Mouse (Mus musculus) limb, embryonic 11.5 days (tissue): Measurements from ENCODE around the gene Epha4. TPM values are rescaled to one million over a fixed set of nuclear protein-coding genes. Genes with fewer than 3 reads are reported as not detected.

Experiments used
- ATAC-seq: fragments of 200-750 bp; cut with Nextera tagmentation; 2 replicates; pipeline ENCODE4 v1.8.0; 2017; ENCODE audit warnings: low read depth; ENCODE audit not compliant: insufficient number of reproducible peaks, low FRiP score, low TSS enrichment
- DNase-seq: peaks from one replicate; pipeline ENCODE4 v3.0.0-alpha.2; 2015; ENCODE audit warnings: low spot score
- H3K27ac ChIP-seq: fragments of 300-500 bp; sonication (generic); replicated peaks from 2 replicates; pipeline ENCODE4 v1.5.1; 2014; ENCODE audit warnings: low read depth, mild to moderate bottlenecking, low read length
- H3K27me3 ChIP-seq: fragments of 300-500 bp; sonication (generic); 2 replicates; pipeline ENCODE4 v1.6.1; 2014; ENCODE audit warnings: mild to moderate bottlenecking, low read length, mixed read lengths; ENCODE audit not compliant: control insufficient read depth, insufficient read depth
- H3K36me3 ChIP-seq: fragments of 300-500 bp; sonication (generic); 2 replicates; pipeline ENCODE4 v1.6.1; 2014; ENCODE audit warnings: mild to moderate bottlenecking, low read length, moderate library complexity, mixed read lengths; ENCODE audit not compliant: control insufficient read depth, insufficient read depth
- H3K4me1 ChIP-seq: fragments of 300-500 bp; sonication (generic); 2 replicates; pipeline ENCODE4 v1.6.1; 2014; ENCODE audit warnings: low read length, mixed read lengths; ENCODE audit not compliant: control insufficient read depth, insufficient read depth
- H3K4me2 ChIP-seq: fragments of 300-500 bp; sonication (generic); 2 replicates; pipeline ENCODE4 v1.6.1; 2014; ENCODE audit warnings: low read depth, mild to moderate bottlenecking, moderate library complexity; ENCODE audit not compliant: severe bottlenecking
- H3K4me3 ChIP-seq: fragments of 300-500 bp; sonication (generic); 2 replicates; pipeline ENCODE4 v1.5.1; 2014; ENCODE audit warnings: low read depth, low read length
- H3K9ac ChIP-seq: fragments of 300-500 bp; sonication (generic); 2 replicates; pipeline ENCODE4 v1.6.1; 2014; ENCODE audit warnings: mild to moderate bottlenecking, low read length
- H3K9me3 ChIP-seq: fragments of 300-500 bp; sonication (generic); 2 replicates; pipeline ENCODE4 v1.6.1; 2016; ENCODE audit warnings: low read length; ENCODE audit not compliant: control insufficient read depth
- WGBS: fragments of 180-500 bp; shearing (Covaris S2); extraction: QIAGEN DNeasy Blood & Tissue Kit; methylation state at CpG from one replicate; pipeline ENCODE4 v1.1.7; 2014; 5-methylcytosine and 5-hydroxymethylcytosine counted together
- polyA plus RNA-seq: library from polyadenylated mRNA; unstranded; fragments of >200 nt; fragmentation: Nextera tagmentation; extraction: Ambion mirVana; gene quantifications from 2 replicates; pipeline ENCODE4 v1.2.1, GENCODE M21; 2014

The Epha4 gene
- polyA plus RNA-seq, 1 experiment from 2014 or later: 41.9 TPM

- H3K9me3 ChIP-seq: no peaks in the 10 kb centered on the region
- no peaks in the 10 kb centered on the region for H3K36me3 ChIP-seq
- no peak overlapping the region for H3K4me3 ChIP-seq
- no peak overlapping the region for H3K9ac ChIP-seq
- no peak for ATAC-seq
- no peak overlapping the region for H3K27ac ChIP-seq
- no peak for DNase-seq
- H3K4me1 ChIP-seq: 0 out of 2 replicates have a peak, but pooled peaks cover 3% of the 10 kb centered on the region
- no peaks in the 10 kb centered on the region for H3K27me3 ChIP-seq
- WGBS: 52% methylated on average over 4 of the region's 4 CpGs
- no peak overlapping the region for H3K4me2 ChIP-seq
Measured at GRCm38 (mm10) chr1:77438639-77439038, 76.2 kb downstream of the Epha4 start.

GRCm38 (mm10) chr1:77437881-77438610, 76.8 kb downstream of the Epha4 start:
- Histone ChIP-seq H3K9me3 (no peaks in the 10 kb centered on the region), H3K4me3 (no peak overlapping the region), H3K36me3 (no peaks in the 10 kb centered on the region), H3K9ac (no peak overlapping the region), H3K4me1 (0 out of 2 replicates have a peak, but pooled peaks cover 3% of the 10 kb centered on the region), H3K27ac (no peak overlapping the region), H3K27me3 (no peaks in the 10 kb centered on the region), H3K4me2 (no peak overlapping the region)
- no peak for DNase-seq
- WGBS: 92% methylated on average over 10 of the region's 10 CpGs
- no peak for ATAC-seq

- H3K27ac ChIP-seq: no peak overlapping the region
- H3K27me3 ChIP-seq: no peaks in the 10 kb centered on the region
- no peak overlapping the region for H3K4me2 ChIP-seq
- no peak overlapping the region for H3K4me3 ChIP-seq
- 16% methylated on average over 4 of the region's 4 CpGs for WGBS
- H3K4me1 ChIP-seq: no peaks in the 10 kb centered on the region
- no peak overlapping the region for H3K9ac ChIP-seq
- no peak for DNase-seq
- H3K36me3 ChIP-seq: no peaks in the 10 kb centered on the region
- H3K9me3 ChIP-seq: no peaks in the 10 kb centered on the region
- no peak for ATAC-seq
Measured at GRCm38 (mm10) chr1:77435045-77435444, 79.8 kb downstream of the Epha4 start.

- Histone ChIP-seq H3K36me3 (no peaks in the 10 kb centered on the region), H3K9ac (no peak overlapping the region), H3K4me3 (no peak overlapping the region), H3K4me1 (no peaks in the 10 kb centered on the region), H3K9me3 (no peaks in the 10 kb centered on the region), H3K4me2 (no peak overlapping the region), H3K27ac (no peak overlapping the region), H3K27me3 (no peaks in the 10 kb centered on the region)
- 94% methylated on average over 3 of the region's 3 CpGs for WGBS
- ATAC-seq (no peak), DNase-seq (no peak)
Measured at GRCm38 (mm10) chr1:77433148-77433547, 81.7 kb downstream of the Epha4 start.

- no peak overlapping the region for H3K4me2 ChIP-seq
- H3K4me3 ChIP-seq: no peak overlapping the region
- H3K4me1 ChIP-seq: no peaks in the 10 kb centered on the region
- no peak for DNase-seq
- H3K9ac ChIP-seq: no peak overlapping the region
- no peaks in the 10 kb centered on the region for H3K36me3 ChIP-seq
- 90% methylated on average over 2 of the region's 2 CpGs for WGBS
- H3K9me3 ChIP-seq: no peaks in the 10 kb centered on the region
- H3K27ac ChIP-seq: no peak overlapping the region
- no peaks in the 10 kb centered on the region for H3K27me3 ChIP-seq
- no peak for ATAC-seq
Measured at GRCm38 (mm10) chr1:77432489-77432888, 82.4 kb downstream of the Epha4 start.

- H3K9ac ChIP-seq: no peak overlapping the region
- DNase-seq (no peak), ATAC-seq (no peak)
- no peaks in the 10 kb centered on the region for H3K4me1 ChIP-seq
- H3K9me3 ChIP-seq: no peaks in the 10 kb centered on the region
- no peaks in the 10 kb centered on the region for H3K27me3 ChIP-seq
- peaks cover 3% of the 10 kb centered on the region; the same call in 1 of the 2 replicates for H3K36me3 ChIP-seq
- H3K27ac ChIP-seq: no peak overlapping the region
- no peak overlapping the region for H3K4me2 ChIP-seq
- H3K4me3 ChIP-seq: no peak overlapping the region
- WGBS: 78% methylated on average over 6 of the region's 6 CpGs
Measured at GRCm38 (mm10) chr1:77429174-77429573, 85.7 kb downstream of the Epha4 start.

- no peak for ATAC-seq
- DNase-seq: no peak
- Histone ChIP-seq H3K36me3 (peaks cover 3% of the 10 kb centered on the region; the same call in 1 of the 2 replicates), H3K27ac (no peak overlapping the region), H3K9ac (no peak overlapping the region), H3K27me3 (no peaks in the 10 kb centered on the region), H3K4me1 (no peaks in the 10 kb centered on the region), H3K4me3 (no peak overlapping the region), H3K4me2 (no peak overlapping the region), H3K9me3 (no peaks in the 10 kb centered on the region)
- 62% methylated on average over 6 of the region's 6 CpGs for WGBS
Measured at GRCm38 (mm10) chr1:77426956-77427355, 87.9 kb downstream of the Epha4 start.

GRCm38 (mm10) chr1:77425171-77425570, 89.7 kb downstream of the Epha4 start:
- ATAC-seq (no peak), DNase-seq (no peak)
- no peak overlapping the region for H3K4me2 ChIP-seq
- H3K9me3 ChIP-seq: no peaks in the 10 kb centered on the region
- no peaks in the 10 kb centered on the region for H3K27me3 ChIP-seq
- 0 out of 2 replicates have a peak, but pooled peaks cover 3% of the 10 kb centered on the region for H3K4me1 ChIP-seq
- H3K4me3 ChIP-seq: no peak overlapping the region
- no peak overlapping the region for H3K9ac ChIP-seq
- H3K27ac ChIP-seq: no peak overlapping the region
- 84% methylated on average over 3 of the region's 3 CpGs for WGBS
- peaks cover 6% of the 10 kb centered on the region for H3K36me3 ChIP-seq

GRCm38 (mm10) chr1:77421081-77421480, 93.8 kb downstream of the Epha4 start:
- Histone ChIP-seq H3K27ac (no peak overlapping the region), H3K4me2 (no peak overlapping the region), H3K9me3 (no peaks in the 10 kb centered on the region), H3K4me1 (peaks cover 8% of the 10 kb centered on the region; the same call in 1 of the 2 replicates), H3K27me3 (no peaks in the 10 kb centered on the region), H3K36me3 (peaks cover 2% of the 10 kb centered on the region), H3K4me3 (no peak overlapping the region), H3K9ac (no peak overlapping the region)
- DNase-seq (no peak), ATAC-seq (no peak)
- WGBS: 87% methylated on average over 3 of the region's 3 CpGs
